19 mouse cellular contexts compared by ENCODE assay signal in the genomic region with DNA sequence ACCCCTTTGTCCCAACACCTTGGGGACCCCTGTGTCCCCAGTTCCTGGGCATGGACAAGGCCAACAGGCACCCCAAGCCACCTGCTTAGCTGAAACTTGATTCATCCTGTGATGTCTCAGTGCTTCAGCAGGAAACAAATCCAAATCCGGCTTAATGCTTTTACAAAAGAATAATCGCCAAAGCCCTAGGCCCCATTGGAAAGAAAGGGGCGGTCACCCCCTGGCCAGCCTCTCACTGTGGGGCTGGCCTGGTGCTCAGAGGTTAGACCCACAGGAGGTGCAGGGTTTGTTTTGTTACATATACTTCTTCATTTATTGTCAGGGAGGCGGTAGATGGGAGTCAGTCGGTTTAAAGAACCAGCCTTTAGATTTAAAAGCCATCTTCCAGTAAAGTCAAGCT. TPM values are rescaled to one million over a fixed set of nuclear protein-coding genes. Genes with fewer than 3 reads are reported as not detected.
"Had no signal": no experiment of that assay in that cellular context is flagged by ENCODE, and none has a peak within 500 bp of the region (broad histone marks: within the 10 kb centered on the region; RNA-seq: fewer than 3 reads in every experiment).

No protein-coding gene starts in this region.

- H3K9ac ChIP-seq: liver, embryonic 13.5 days; liver, embryonic 15.5 days; liver, postnatal 0 days; lung, embryonic 14.5 days; midbrain, embryonic 12.5 days; neural tube, embryonic 12.5 days; stomach, embryonic 15.5 days had no signal

- DNase-seq: liver; liver, embryonic 13.5 days; liver, postnatal 0 days; lung, embryonic 14.5 days; lung, postnatal 10 days; lung, postnatal 4 days; right cerebral cortex, postnatal 14 days; thymus, adult 2 months; thymus, postnatal 25 days; thymus, postnatal 4 days had no signal

- H3K4me1 ChIP-seq: liver, embryonic 13.5 days; liver, embryonic 15.5 days; neural tube, embryonic 12.5 days; stomach, embryonic 15.5 days had no signal

- H3K4me2 ChIP-seq: liver, embryonic 11.5 days; liver, embryonic 13.5 days; liver, embryonic 15.5 days; lung, embryonic 14.5 days; midbrain, embryonic 12.5 days; neural tube, embryonic 12.5 days; stomach, embryonic 15.5 days had no signal

- H3K27ac ChIP-seq: liver, embryonic 13.5 days; liver, embryonic 15.5 days; midbrain, embryonic 12.5 days; neural tube, embryonic 12.5 days; stomach, embryonic 15.5 days; stomach, postnatal 0 days had no signal

- H3K27me3 ChIP-seq: liver, embryonic 15.5 days; stomach, embryonic 15.5 days had no signal

- H3K4me3 ChIP-seq: liver, embryonic 13.5 days; liver, embryonic 15.5 days; midbrain, embryonic 12.5 days; neural tube, embryonic 12.5 days; stomach, embryonic 15.5 days had no signal

- ATAC-seq: liver, postnatal 0 days had no signal

- H3K36me3 ChIP-seq: liver, embryonic 13.5 days; liver, embryonic 15.5 days; midbrain, embryonic 12.5 days; neural tube, embryonic 12.5 days; stomach, embryonic 15.5 days had no signal

- H3K9me3 ChIP-seq: liver, embryonic 13.5 days; liver, embryonic 15.5 days; neural tube, embryonic 12.5 days; stomach, embryonic 15.5 days had no signal

RNA-seq across cellular contexts. Expression of a gene that starts 33.4 kb away (rescaled TPM):
- total RNA-seq: megakaryocyte, adult 5-6 weeks; neutrophil, adult 5-6 weeks had no signal
- polyA plus RNA-seq: spleen, adult 2 months had no signal
